8 mouse cellular contexts compared by ENCODE assay signal in genomic region chr13:67268568-67269369, GRCm38 (mm10). TPM values are rescaled to one million over a fixed set of nuclear protein-coding genes. Genes with fewer than 3 reads are reported as not detected.
DNase-seq lines count a peak whose midpoint lies in the region; ATAC-seq and TF ChIP-seq lines count a peak whose summit lies in the region.

No protein-coding gene starts in this region.

- TF ChIP-seq CTCF in ES-Bruce4 (IDR thresholded peaks at IDR 0.05; ENCODE audit: low read depth, low read length) = no peak

- no peaks in the 10 kb centered on the region for H3K4me1 ChIP-seq in ES-Bruce4 (ENCODE audit: control insufficient read depth, insufficient read depth, low read length)
- no peaks in the 10 kb centered on the region for H3K4me1 ChIP-seq in forebrain, embryonic 11.5 days (replicated peaks; ENCODE audit: control insufficient read depth, insufficient read depth, low read length)
- no peaks in the 10 kb centered on the region for H3K4me1 ChIP-seq in heart, embryonic 16.5 days (ENCODE audit: control insufficient read depth, insufficient read depth, low read length)
- H3K4me1 ChIP-seq in liver, embryonic 13.5 days (replicated peaks) = peaks cover 11% of the 10 kb centered on the region
- H3K4me1 ChIP-seq in stomach, embryonic 14.5 days (ENCODE audit: control insufficient read depth, insufficient read depth, low read length) = no peaks in the 10 kb centered on the region

- peak overlapping the region; percentile 54 for H3K4me2 ChIP-seq in forebrain, embryonic 11.5 days (ENCODE audit: low read depth, low read length, severe bottlenecking)
- H3K4me2 ChIP-seq in heart, embryonic 16.5 days (ENCODE audit: low read depth, low read length) = peak overlapping the region; percentile 83
- peak overlapping the region; percentile 75 for H3K4me2 ChIP-seq in liver, embryonic 13.5 days
- peak overlapping the region; percentile 60 for H3K4me2 ChIP-seq in stomach, embryonic 14.5 days (replicated peaks; ENCODE audit: low read depth, low read length)

- no peak for TF ChIP-seq EP300 in ES-Bruce4 (IDR thresholded peaks at IDR 0.05; ENCODE audit: insufficient read depth, low read depth, low read length)

- H3K27me3 ChIP-seq in ES-Bruce4 (ENCODE audit: control insufficient read depth, insufficient read depth, low read length, poor library complexity, severe bottlenecking) = no peaks in the 10 kb centered on the region
- H3K27me3 ChIP-seq in forebrain, embryonic 11.5 days (ENCODE audit: control insufficient read depth, insufficient read depth, low read length) = no peaks in the 10 kb centered on the region
- H3K27me3 ChIP-seq in heart, embryonic 16.5 days (ENCODE audit: control insufficient read depth, insufficient read depth, low read length) = no peaks in the 10 kb centered on the region
- no peaks in the 10 kb centered on the region for H3K27me3 ChIP-seq in liver, embryonic 13.5 days
- H3K27me3 ChIP-seq in stomach, embryonic 14.5 days (ENCODE audit: control insufficient read depth, insufficient read depth, low read length) = no peaks in the 10 kb centered on the region

- DNase-seq in c-Kit-positive CD71-positive TER-119-positive erythroid progenitor cells, embryonic 14.5 days (ENCODE audit: low spot score) = peak; percentile 75
- DNase-seq in forebrain, embryonic 11.5 days (ENCODE audit: low spot score) = peak; percentile 64
- DNase-seq in kidney, postnatal 25 days = peak; percentile 75 to 80
- DNase-seq in liver, embryonic 13.5 days = peak; percentile 60
- DNase-seq in natural killer cell, adult 2 months (ENCODE audit: low spot score in 2 of 2) = peak; percentile 75 to 76

- peak overlapping the region; percentile 49; the same call in 1 of the 2 replicates for H3K9ac ChIP-seq in ES-Bruce4 (ENCODE audit: low read depth, poor library complexity, severe bottlenecking)
- peak overlapping the region; percentile 64 for H3K9ac ChIP-seq in forebrain, embryonic 11.5 days (ENCODE audit: low read length)
- peak overlapping the region; percentile 80 for H3K9ac ChIP-seq in heart, embryonic 16.5 days (ENCODE audit: low read length)
- H3K9ac ChIP-seq in liver, embryonic 13.5 days = peak overlapping the region; percentile 75
- H3K9ac ChIP-seq in stomach, embryonic 14.5 days (replicated peaks; ENCODE audit: low read depth, low read length) = peak overlapping the region; percentile 42

- peak overlapping the region; percentile 99 for H3K4me3 ChIP-seq in ES-Bruce4 (ENCODE audit: low read depth, low read length)
- peak overlapping the region; percentile 68 for H3K4me3 ChIP-seq in forebrain, embryonic 11.5 days (ENCODE audit: low read depth, low read length)
- peak overlapping the region; percentile 76 for H3K4me3 ChIP-seq in heart, embryonic 16.5 days (ENCODE audit: low read length)
- peak overlapping the region; percentile 78 for H3K4me3 ChIP-seq in liver, embryonic 13.5 days (replicated peaks)
- H3K4me3 ChIP-seq in stomach, embryonic 14.5 days (ENCODE audit: low read depth, low read length) = peak overlapping the region; percentile 68

- H3K36me3 ChIP-seq in ES-Bruce4 (ENCODE audit: control insufficient read depth, insufficient read depth, low read length, poor library complexity, severe bottlenecking) = no peaks in the 10 kb centered on the region
- no peaks in the 10 kb centered on the region for H3K36me3 ChIP-seq in forebrain, embryonic 11.5 days (ENCODE audit: control insufficient read depth, insufficient read depth, low read length)
- no peaks in the 10 kb centered on the region; the same call in none of the 2 replicates for H3K36me3 ChIP-seq in heart, embryonic 16.5 days (ENCODE audit: control insufficient read depth, insufficient read depth)
- H3K36me3 ChIP-seq in liver, embryonic 13.5 days = 0 out of 2 replicates have a peak, but pooled peaks cover 3% of the 10 kb centered on the region
- no peaks in the 10 kb centered on the region for H3K36me3 ChIP-seq in stomach, embryonic 14.5 days (ENCODE audit: control insufficient read depth, insufficient read depth, low read length)

- H3K9me3 ChIP-seq in ES-Bruce4 (replicated peaks; ENCODE audit: control insufficient read depth, insufficient read depth, low read length, poor library complexity, severe bottlenecking) = no peaks in the 10 kb centered on the region
- no peaks in the 10 kb centered on the region; the same call in 1 of the 2 replicates for H3K9me3 ChIP-seq in forebrain, embryonic 11.5 days (ENCODE audit: control insufficient read depth, low read length)
- 0 out of 2 replicates have a peak, but pooled peaks cover 2% of the 10 kb centered on the region for H3K9me3 ChIP-seq in heart, embryonic 16.5 days (replicated peaks; ENCODE audit: control insufficient read depth, low read length)
- peaks cover 5% of the 10 kb centered on the region; the same call in 1 of the 2 replicates for H3K9me3 ChIP-seq in liver, embryonic 13.5 days (replicated peaks)
- no peaks in the 10 kb centered on the region for H3K9me3 ChIP-seq in stomach, embryonic 14.5 days (ENCODE audit: control insufficient read depth, low read depth, low read length)

- H3K27ac ChIP-seq in ES-Bruce4 (ENCODE audit: insufficient read depth, low read length) = no peak overlapping the region
- no peak overlapping the region for H3K27ac ChIP-seq in forebrain, embryonic 11.5 days (ENCODE audit: low read depth, low read length)
- H3K27ac ChIP-seq in heart, embryonic 16.5 days (ENCODE audit: low read length) = peak overlapping the region; percentile 47; the same call in 1 of the 2 replicates
- no peak overlapping the region; the same call in 1 of the 2 replicates for H3K27ac ChIP-seq in liver, embryonic 13.5 days
- no peak overlapping the region for H3K27ac ChIP-seq in stomach, embryonic 14.5 days (ENCODE audit: low read length)

- 10% methylated on average over 18 of the region's 18 CpGs for WGBS in forebrain, embryonic 11.5 days
- 7% methylated on average over 18 of the region's 18 CpGs for WGBS in heart, embryonic 16.5 days
- 8% methylated on average over 18 of the region's 18 CpGs for WGBS in liver, embryonic 13.5 days (ENCODE audit: insufficient replicate concordance)
- WGBS in stomach, embryonic 14.5 days = 7% methylated on average over 18 of the region's 18 CpGs

- peak; percentile 99 for ATAC-seq in forebrain, embryonic 11.5 days (replicated peaks; ENCODE audit: low FRiP score)
- ATAC-seq in heart, embryonic 16.5 days (replicated peaks; ENCODE audit: extremely low read depth, insufficient read depth, low FRiP score) = peak; percentile 99
- peak; percentile 98 for ATAC-seq in liver, embryonic 13.5 days (ENCODE audit: low read depth)
- ATAC-seq in stomach, embryonic 14.5 days (ENCODE audit: insufficient number of reproducible peaks, insufficient read depth, low FRiP score, low read depth) = peak; percentile 97

- no peak for TF ChIP-seq POLR2A in ES-Bruce4 (IDR thresholded peaks at IDR 0.05; ENCODE audit: insufficient read depth, low read length)

RNA-seq across cellular contexts. Expression of gene Zfp458, which starts 9.5 kb away (rescaled TPM):
- polyA plus RNA-seq in ES-Bruce4 (2011; ENCODE audit: insufficient read depth, insufficient read length, low read depth, missing spikeins) = 3.2 and 4.2 TPM in 2 replicates
- polyA plus RNA-seq in forebrain, embryonic 11.5 days (2014; fragmentation: Nextera tagmentation; extraction: Ambion mirVana) = 1.5 and 1.9 TPM in 2 replicates
- 1.2 and 1.3 TPM in 2 replicates for polyA plus RNA-seq in heart, embryonic 16.5 days (2015; fragmentation: Nextera tagmentation; extraction: Ambion mirVana)
- 0.41 and 0.46 TPM in 2 replicates for polyA plus RNA-seq in liver, embryonic 13.5 days (2015; fragmentation: Nextera tagmentation; extraction: Ambion mirVana)
- polyA plus RNA-seq in stomach, embryonic 14.5 days (2014; fragmentation: Nextera tagmentation; extraction: Ambion mirVana) = 3.2 TPM in 2 replicates

RNA-seq across cellular contexts. Expression of gene Zfp457, which starts 37.5 kb away (rescaled TPM):
- 0.72 TPM in 1 of 2 replicates, not detected in the other for polyA plus RNA-seq in ES-Bruce4 (2011; ENCODE audit: insufficient read depth, insufficient read length, low read depth, missing spikeins)
- polyA plus RNA-seq in forebrain, embryonic 11.5 days (2014; fragmentation: Nextera tagmentation; extraction: Ambion mirVana) = 0.36 and 0.56 TPM in 2 replicates
- polyA plus RNA-seq in heart, embryonic 16.5 days (2015; fragmentation: Nextera tagmentation; extraction: Ambion mirVana) = 0.94 and 1.3 TPM in 2 replicates
- 0.10 and 0.14 TPM in 2 replicates for polyA plus RNA-seq in liver, embryonic 13.5 days (2015; fragmentation: Nextera tagmentation; extraction: Ambion mirVana)
- polyA plus RNA-seq in stomach, embryonic 14.5 days (2014; fragmentation: Nextera tagmentation; extraction: Ambion mirVana) = 0.64 and 1.1 TPM in 2 replicates
